Mouse (Mus musculus) R1 (cell line): Measurements from ENCODE around the gene Kank1.

ENCODE experiments used
- DNase-seq: peaks from one replicate; pipeline ENCODE4 v3.0.0-alpha.2; 2018; ENCODE audit warnings: low read depth, low spot score

Gene Kank1

DNA sequence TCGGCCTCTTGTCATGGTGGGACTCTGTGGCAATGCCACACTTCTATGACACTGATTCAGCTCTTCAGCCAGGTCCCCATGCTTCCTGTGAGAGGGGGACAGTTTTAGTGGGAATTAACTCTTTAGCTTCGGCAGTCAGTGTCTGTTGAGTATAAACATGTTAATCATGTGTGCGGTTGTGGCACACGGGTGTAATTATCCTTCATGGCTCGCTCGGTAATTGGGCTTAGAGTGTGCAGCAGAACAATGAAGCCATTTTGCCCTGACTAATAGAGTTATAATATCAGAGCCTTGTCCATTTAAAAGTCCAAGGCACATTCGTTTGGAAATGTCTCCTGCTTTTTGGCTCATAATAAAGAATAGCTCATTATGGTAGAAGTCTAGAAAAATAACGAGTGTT, 164.7 kb downstream of the Kank1 start:
- DNase-seq = no peak

GRCm38 (mm10) chr19:25404163-25404562, 167.4 kb downstream of the Kank1 start:
- DNase-seq = no peak

- no peak for DNase-seq
Measured at GRCm38 (mm10) chr19:25405987-25406386, 169.2 kb downstream of the Kank1 start.

GRCm38 (mm10) chr19:25406481-25407184, 169.9 kb downstream of the Kank1 start:
- peak; percentile 67 for DNase-seq

DNA sequence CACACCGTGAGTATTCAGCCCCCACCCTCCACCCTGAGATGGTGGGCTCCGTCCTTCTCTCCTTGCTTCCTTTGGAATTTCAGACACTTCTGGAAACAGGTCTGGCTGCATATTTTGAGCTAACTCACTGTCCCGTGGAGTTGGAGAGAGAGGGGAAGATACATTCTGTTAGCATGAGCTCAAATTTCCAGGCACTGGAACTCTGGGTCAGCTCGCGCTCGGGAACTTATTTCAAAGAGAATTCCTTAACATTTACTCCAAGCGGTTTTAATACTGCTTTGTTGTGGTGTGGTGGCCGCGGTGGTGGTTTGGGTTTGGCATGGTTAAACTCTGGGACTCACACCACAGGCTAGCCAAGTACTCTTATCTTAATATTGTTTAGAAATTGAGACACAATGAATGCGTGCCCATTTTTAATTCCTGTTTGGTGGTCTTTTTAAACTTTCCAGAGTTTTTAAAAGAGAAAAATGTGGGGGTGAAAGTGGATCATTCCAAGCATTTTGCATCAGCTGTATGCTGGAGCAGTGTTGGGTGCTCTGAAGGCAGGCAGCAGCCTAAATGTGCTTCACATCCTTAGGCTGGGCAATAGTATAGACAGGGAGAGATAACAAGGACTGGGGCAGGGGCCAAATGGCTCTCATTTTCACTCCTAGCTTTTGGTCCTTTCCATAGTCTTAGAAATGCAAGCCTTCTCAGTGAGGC, 170.6 kb downstream of the Kank1 start:
- DNase-seq = peak; percentile 59

DNA sequence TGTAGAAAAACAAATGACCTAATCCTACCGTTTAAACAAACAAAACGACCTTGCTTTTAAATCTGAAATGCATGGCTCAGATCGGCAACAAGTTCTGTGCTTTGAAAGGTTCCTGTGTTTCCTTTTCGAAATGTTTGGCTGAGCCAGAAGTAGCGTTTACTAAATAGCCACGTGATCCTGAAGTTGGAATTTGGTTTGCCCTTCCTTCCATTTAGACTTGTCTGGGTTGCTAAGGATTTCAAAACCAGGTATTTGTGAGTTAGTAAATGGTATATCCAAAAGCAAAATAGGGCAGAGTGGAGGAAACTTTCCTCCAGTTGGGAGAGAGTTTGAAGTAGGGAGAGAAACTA, 171.1 kb downstream of the Kank1 start:
- DNase-seq = no peak

DNA sequence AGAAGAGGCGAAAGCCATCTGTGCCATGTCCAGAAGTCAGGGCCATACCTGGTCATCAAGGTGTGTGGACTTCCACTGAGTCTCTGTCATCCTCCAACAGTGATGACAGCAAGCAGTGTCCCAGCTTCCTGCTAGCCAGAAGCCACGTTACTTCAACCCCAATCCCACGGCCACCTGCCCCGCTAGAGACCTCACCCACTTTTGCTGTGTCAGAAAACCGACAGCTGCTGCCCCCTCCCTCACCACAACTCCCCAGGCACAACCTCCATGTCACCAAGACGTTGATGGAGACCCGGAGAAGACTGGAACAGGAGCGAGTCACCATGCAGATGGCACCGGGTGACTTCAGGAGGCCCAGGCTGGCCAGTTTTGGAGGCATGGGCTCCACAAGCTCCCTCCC, 172.5 kb downstream of the Kank1 start:
- DNase-seq = no peak

GRCm38 (mm10) chr19:25411353-25411752, 174.6 kb downstream of the Kank1 start:
- no peak for DNase-seq

GRCm38 (mm10) chr19:25415448-25415847, 178.7 kb downstream of the Kank1 start:
- DNase-seq = no peak

DNA sequence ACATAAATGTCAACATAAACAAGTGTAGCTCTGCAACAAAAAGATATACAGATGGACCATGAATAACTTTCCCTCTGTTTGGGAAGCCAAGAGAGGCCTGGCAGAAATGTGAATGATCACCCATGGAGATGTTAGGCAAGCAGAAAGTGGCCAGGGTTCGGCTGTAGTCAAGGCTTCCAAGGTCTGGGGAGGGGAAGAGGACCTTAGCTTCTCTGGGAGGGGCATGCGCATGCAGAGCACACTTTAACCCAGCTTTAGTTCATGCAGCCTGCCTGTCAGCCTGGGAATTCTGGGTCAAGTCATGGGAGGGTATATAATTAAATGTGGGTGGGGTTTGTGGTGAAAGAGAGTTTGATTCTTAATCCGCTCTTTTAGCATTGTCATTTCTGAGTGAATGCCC, 180.9 kb downstream of the Kank1 start:
- DNase-seq = no peak

DNA sequence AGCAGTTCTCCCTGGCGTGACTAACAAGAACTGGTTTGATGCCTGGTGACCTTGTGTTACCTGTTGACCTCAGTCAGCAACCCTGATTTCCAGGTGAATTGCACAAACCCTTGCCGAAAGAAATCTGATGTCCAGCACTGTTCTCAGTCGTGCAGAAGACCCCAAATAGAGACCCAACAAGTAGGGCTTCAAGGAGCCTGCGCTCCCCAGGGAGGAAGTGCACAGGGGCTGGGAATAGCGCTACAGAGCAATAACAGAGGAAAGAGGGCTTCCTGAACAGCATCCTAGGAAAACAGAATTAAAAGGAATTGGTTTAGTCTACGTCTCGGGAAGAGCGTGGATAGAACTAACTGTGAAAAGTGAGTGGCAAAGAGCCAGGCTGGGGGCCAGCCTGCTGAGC, 183.2 kb downstream of the Kank1 start:
- DNase-seq = no peak

- no peak for DNase-seq
Measured at GRCm38 (mm10) chr19:25422096-25422495, 185.3 kb downstream of the Kank1 start.

DNA sequence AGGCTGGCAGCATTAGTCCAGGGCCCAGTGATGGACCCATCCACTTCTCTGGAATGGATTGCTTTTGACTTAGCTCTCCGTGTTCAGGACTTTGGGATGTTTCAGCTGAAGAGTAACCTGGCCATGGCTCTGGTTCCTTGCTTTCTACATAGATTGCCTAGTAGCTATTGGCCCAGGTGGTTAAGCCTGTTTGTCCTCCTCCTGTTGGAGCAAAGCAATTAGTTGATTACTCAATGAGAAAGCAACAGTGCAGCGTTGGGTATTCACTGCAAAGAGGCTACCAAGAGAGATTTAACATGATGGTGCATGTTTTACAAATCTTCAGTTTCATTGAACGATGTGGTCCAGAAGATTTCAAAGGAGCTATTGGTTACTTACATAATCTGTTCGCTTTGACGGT, 186.6 kb downstream of the Kank1 start:
- no peak for DNase-seq

DNA sequence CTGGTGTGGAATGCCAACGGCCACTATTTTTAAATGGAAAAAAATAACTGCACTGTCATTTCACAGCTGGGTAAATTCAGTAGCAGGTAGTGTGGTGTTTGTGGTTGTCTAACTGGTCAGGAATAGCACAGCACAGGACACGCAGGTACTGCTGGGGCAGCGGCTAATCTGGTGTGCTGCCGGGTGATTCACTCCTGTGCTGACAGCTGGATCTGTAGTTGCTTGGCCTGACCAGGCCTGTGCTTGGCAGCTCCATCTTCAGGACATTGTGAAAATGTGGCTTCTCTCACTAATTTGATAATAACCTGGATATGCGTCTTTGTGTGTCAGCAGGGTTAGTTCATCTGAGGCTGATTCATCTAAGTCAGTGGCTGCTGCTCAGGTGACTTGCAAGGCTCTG, 189.7 kb downstream of the Kank1 start:
- DNase-seq = no peak

- DNase-seq = no peak
Measured at GRCm38 (mm10) chr19:25427886-25428285, 191.1 kb downstream of the Kank1 start.

DNA sequence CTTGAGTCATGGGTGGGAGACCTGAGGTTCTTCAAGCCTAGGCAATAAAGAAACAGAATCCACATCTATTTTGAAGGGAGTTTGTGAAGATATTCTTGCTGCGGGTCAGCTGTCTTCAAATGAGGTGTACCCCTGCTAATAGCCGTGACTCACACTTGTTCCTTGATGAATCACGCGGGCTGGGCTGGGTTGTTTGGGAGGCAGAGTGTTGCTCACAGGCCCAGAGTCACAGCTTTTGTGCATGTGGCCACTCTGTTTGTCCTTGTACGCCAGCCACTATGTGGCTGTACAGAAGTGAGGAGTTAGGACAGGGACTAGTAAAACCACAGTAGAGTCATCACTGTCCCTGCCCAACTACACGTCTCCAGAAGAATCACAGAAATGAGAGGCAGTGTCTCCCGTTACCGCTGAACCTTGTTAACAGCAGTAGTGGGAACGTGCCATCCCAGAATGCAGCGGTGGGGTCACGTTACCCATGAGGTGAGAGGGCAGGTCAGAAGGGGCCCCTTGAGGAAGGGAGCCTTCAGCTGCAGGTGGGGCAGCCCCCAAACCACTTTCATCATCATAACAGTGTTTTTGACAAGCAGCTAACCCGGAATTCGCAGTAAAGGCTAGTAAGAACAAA, 191.7 kb downstream of the Kank1 start:
- no peak for DNase-seq

DNA sequence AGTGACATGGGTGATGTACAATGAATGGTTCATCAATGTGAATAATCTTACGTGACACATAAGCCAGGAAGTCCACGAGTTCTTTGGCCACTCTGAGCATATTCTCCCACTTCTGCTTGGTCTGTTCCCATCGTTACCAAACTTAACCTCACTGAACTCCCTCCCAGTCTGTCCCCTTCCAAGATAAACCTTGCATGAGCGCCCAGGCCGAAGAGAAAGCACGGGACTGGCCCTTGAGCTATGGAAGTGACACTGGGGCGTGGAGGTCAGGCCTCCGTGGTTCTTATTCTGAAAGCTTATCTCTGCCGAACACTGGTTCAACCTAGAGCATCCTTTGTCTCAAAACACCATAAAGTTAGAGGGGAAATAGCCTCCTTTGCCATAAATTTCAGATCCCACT, 194.7 kb downstream of the Kank1 start:
- DNase-seq = no peak

DNA sequence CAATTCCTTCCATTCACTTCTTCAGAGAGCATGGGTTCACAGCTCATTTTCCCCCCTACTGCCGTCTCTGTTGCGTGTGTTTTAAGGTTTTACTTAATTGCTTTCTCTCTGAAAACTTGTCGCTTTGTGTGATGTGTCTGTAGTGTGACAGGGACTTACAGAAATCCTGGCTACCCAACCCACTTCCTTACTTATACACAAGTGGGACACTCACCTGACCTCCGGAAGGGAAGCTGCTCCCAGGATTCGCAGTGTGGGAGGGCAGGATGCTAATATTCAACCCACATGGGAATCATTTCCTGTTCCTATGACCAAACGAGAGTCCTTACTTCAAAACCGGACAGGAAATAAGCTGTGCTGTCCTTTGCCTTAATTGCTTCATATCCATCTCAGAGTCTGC, 195.1 kb downstream of the Kank1 start:
- DNase-seq = no peak

DNA sequence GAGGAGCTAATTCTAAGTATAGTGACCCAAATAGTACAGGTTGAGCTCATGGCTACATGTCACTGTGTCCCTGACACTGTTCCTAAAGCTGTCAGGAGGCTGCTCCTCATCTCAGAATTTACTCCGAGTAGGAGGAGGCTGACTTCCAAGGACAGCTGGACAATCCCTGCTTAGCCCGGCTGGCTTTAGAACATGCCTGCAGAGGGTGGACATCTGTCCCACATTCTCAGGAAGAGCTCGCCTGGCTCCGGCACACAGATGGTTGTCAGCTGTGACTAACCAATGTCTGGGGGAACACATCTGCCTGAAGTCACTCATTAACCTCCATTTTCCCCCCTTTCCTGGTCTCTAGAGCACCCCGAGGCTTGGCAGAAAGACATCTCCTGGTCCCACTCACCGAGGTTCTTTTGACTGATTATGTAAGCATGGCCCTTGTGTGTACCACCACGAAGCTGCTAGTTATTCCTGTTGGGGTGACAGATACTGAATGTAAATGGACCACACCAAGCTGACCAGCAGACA, 196.5 kb downstream of the Kank1 start:
- DNase-seq = no peak

DNA sequence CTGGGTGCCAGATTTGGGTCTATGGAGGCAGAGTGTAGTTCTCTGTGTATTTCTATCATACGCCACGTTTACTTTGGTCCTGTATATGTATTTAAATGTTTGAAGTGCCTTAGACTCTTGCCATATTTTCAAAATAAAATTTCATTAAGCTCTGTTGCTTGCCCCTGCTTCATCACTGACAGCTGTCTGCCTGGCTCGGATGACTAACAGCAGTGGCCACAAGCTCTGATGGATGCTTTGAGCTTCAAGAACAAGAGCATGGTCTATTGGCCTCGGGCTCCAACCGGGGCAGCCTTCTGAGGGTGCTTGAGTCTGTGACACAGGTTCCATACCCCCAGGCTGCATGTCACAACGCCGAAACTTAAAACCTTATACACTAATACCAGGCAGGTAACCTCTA, 197.6 kb downstream of the Kank1 start:
- no peak for DNase-seq

GRCm38 (mm10) chr19:25434795-25435194, 198.0 kb downstream of the Kank1 start:
- DNase-seq = no peak

DNA sequence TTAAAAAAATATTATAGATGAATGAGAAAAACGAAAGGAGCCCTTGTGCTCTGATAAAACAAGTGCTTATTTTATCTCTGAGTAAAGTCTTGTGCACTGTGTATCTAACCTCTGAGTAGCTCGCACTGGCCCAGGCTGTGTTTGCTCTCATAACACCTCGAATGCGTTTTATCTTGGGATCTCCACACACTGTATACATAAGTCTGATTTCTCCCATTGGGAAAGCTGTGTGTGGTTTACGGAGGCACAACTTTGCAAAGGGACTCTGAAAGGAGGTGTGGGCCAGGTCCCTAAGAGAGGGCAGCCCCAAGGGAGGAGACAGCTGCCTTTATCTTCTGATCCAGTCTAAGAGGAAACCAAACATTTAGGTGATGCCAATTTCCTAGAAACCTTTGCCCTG, 198.6 kb downstream of the Kank1 start:
- DNase-seq = no peak

GRCm38 (mm10) chr19:25436175-25436574, 199.4 kb downstream of the Kank1 start:
- no peak for DNase-seq
